10 mouse cellular contexts compared by ENCODE assay signal in genomic region chr19:45116798-45117197, GRCm38 (mm10). TPM values are rescaled to one million over a fixed set of nuclear protein-coding genes. Genes with fewer than 3 reads are reported as not detected.
DNase-seq lines count a peak whose midpoint lies in the region; ATAC-seq lines count a peak whose summit lies in the region.
"Had no signal": no experiment of that assay in that cellular context is flagged by ENCODE, and none has a peak within 500 bp of the region (broad histone marks: within the 10 kb centered on the region; RNA-seq: fewer than 3 reads in every experiment).

No protein-coding gene starts in this region.

- H3K27ac ChIP-seq in kidney, embryonic 14.5 days (ENCODE audit: low read depth, low read length), result no peak overlapping the region
- H3K27ac ChIP-seq: liver, embryonic 13.5 days; stomach, embryonic 15.5 days had no signal

- H3K4me1 ChIP-seq in kidney, embryonic 14.5 days (ENCODE audit: control insufficient read depth, insufficient read depth, low read length), result peaks cover 17% of the 10 kb centered on the region

- ATAC-seq in kidney, embryonic 14.5 days (ENCODE audit: low FRiP score, low TSS enrichment), result no peak
- ATAC-seq in megakaryocyte progenitor cell, adult 5-6 weeks (replicated peaks; ENCODE audit: poor library complexity), result peak; percentile 64
- no peak for ATAC-seq in erythroblast, adult 5-6 weeks (replicated peaks; ENCODE audit: low FRiP score, poor library complexity, severe bottlenecking)

- H3K9me3 ChIP-seq in kidney, embryonic 14.5 days (ENCODE audit: control insufficient read depth, low read length), result no peaks in the 10 kb centered on the region
- H3K9me3 ChIP-seq: liver, embryonic 13.5 days; stomach, embryonic 15.5 days had no signal

- H3K27me3 ChIP-seq in kidney, embryonic 14.5 days (ENCODE audit: control insufficient read depth, insufficient read depth, low read length), result peaks cover 47% of the 10 kb centered on the region

- no peak overlapping the region for H3K4me2 ChIP-seq in kidney, embryonic 14.5 days (replicated peaks; ENCODE audit: low read depth, low read length)
- H3K4me2 ChIP-seq: liver, embryonic 13.5 days; stomach, embryonic 15.5 days had no signal

- no peak overlapping the region for H3K4me3 ChIP-seq in kidney, embryonic 14.5 days (ENCODE audit: low read length)
- H3K4me3 ChIP-seq: liver, embryonic 13.5 days; stomach, embryonic 15.5 days had no signal

- WGBS in kidney, embryonic 14.5 days, result 64% methylated on average over 1 of the region's 1 CpGs

- no peak overlapping the region for H3K9ac ChIP-seq in kidney, embryonic 14.5 days (ENCODE audit: low read depth, low read length)
- H3K9ac ChIP-seq: liver, embryonic 13.5 days; stomach, embryonic 15.5 days had no signal

- no peaks in the 10 kb centered on the region for H3K36me3 ChIP-seq in kidney, embryonic 14.5 days (ENCODE audit: control insufficient read depth, insufficient read depth, low read length)
- H3K36me3 ChIP-seq: liver, embryonic 13.5 days; stomach, embryonic 15.5 days had no signal

- peak; percentile 56 for DNase-seq in kidney, adult 18-20 months
- DNase-seq in A20 (ENCODE audit: low read depth, low spot score) (peak; percentile 52), ES-CJ7 (ENCODE audit: low read depth, low spot score) (peak; percentile 69)
- DNase-seq in cerebellum, adult 9-11 months, result peak; percentile 13
- DNase-seq in kidney, adult 8-10 months, result peak; percentile 22 to 71
- DNase-seq: liver, embryonic 13.5 days had no signal

RNA-seq across cellular contexts. Expression of gene Tlx1, which starts 33.7 kb away (rescaled TPM):
- polyA plus RNA-seq in kidney, embryonic 14.5 days (2014; fragmentation: Nextera tagmentation; extraction: Ambion mirVana), result 0.26 TPM in 1 of 2 replicates, not detected in the other
- not detected in 2 replicates for total RNA-seq in megakaryocyte progenitor cell, adult 5-6 weeks (2015)
- total RNA-seq in megakaryocyte progenitor cell, adult 5-6 weeks (2017), result not detected in 2 replicates
- total RNA-seq in erythroblast, adult 5-6 weeks (2015; ENCODE audit: low replicate concordance), result not detected in 2 replicates
- total RNA-seq in erythroblast, adult 5-6 weeks (2017; ENCODE audit: low replicate concordance), result not detected in 2 replicates
- polyA plus RNA-seq: liver, embryonic 13.5 days had no signal

RNA-seq across cellular contexts. Expression of gene Kazald1, which starts 41.8 kb away (rescaled TPM):
- 10.7 and 10.9 TPM in 2 replicates for polyA plus RNA-seq in kidney, embryonic 14.5 days (2014; fragmentation: Nextera tagmentation; extraction: Ambion mirVana)
- 0.17 and 0.25 TPM in 2 replicates for total RNA-seq in megakaryocyte progenitor cell, adult 5-6 weeks (2015)
- total RNA-seq in megakaryocyte progenitor cell, adult 5-6 weeks (2017), result 0.83 and 0.84 TPM in 2 replicates
- total RNA-seq in erythroblast, adult 5-6 weeks (2015; ENCODE audit: low replicate concordance), result not detected in 2 replicates
- not detected in 2 replicates for total RNA-seq in erythroblast, adult 5-6 weeks (2017; ENCODE audit: low replicate concordance)

Comparison
In these comparisons a context has a peak if more than half of its experiments do, and no peak if none do; other contexts are left out.
1. DNase-seq: peak in every context shown above with its lines; median percentile 69 in ES-CJ7; 56 in kidney, adult 18-20 months; 52 in A20; 46 in kidney, adult 8-10 months; 13 in cerebellum, adult 9-11 months.